Mouse (Mus musculus) gastrocnemius, postnatal 36 days (tissue): ENCODE results near the gene Abcb10. TPM values are rescaled to one million over a fixed set of nuclear protein-coding genes. Genes with fewer than 3 reads are reported as not detected.
A peak's percentile ranks its signal among the peaks of the same experiment; 100 is the strongest.
"Not testable (repeated sequence)": the region's sequence is repeated elsewhere in the genome, so short reads cannot be mapped to it uniquely, and the experiment has no call there.

Experiments used
- DNase-seq, 2 experiments: peaks; one replicate each; pipeline ENCODE4 v3.0.0; 2022
- intact Hi-C: fragments of 180-260 bp; cut with DNase I; formaldehyde crosslinking; loops from one replicate; pipeline ENCODE4 v1.15.1; 2025
- long read RNA-seq, 2 experiments: library from polyadenylated mRNA; stranded (forward); transcript quantifications; one replicate each; pipeline ENCODE4 v2.0.0; 2021
- total RNA-seq, 2 experiments: library from RNA; stranded (reverse); gene quantifications; 2 replicates each; pipeline ENCODE4 v1.2.3; 2021

Gene Abcb10
- total RNA-seq: 10 to 100 TPM; 15.6 to 15.9 TPM
- long read RNA-seq, experiment 1, full-length matches to known transcripts: 5 of 51 reads
- long read RNA-seq, experiment 1, partial matches to known transcripts: 3 of 51 reads
- long read RNA-seq, experiment 1, other reads (novel, unspliced or antisense): 43 of 51 reads
- long read RNA-seq, experiment 2, full-length matches to known transcripts: 7 of 61 reads
- long read RNA-seq, experiment 2, partial matches to known transcripts: 2 of 61 reads
- long read RNA-seq, experiment 2, other reads (novel, unspliced or antisense): 52 of 61 reads

GRCm38 (mm10) chr8:123982826-123983400 lies at the start of gene Abcb10:
Gene Abcb10, minus strand, starts transcription at chr8:123983122.
- intact Hi-C loops: no loop called here
- peak; percentile 87 to 89 for DNase-seq

- intact Hi-C loops: no loop called here
- DNase-seq: no peak
Observed at GRCm38 (mm10) chr8:124027831-124028230, 44.9 kb upstream of the Abcb10 start.

- intact Hi-C loops, DNase-seq: not testable (repeated sequence)
Observed at GRCm38 (mm10) chr8:124026265-124026664, 43.3 kb upstream of the Abcb10 start.

GRCm38 (mm10) chr8:124021237-124022227 lies 38.6 kb upstream of the Abcb10 start, which contains the start of the genes Taf5l and Urb2:
Gene Taf5l, minus strand, starts transcription at chr8:124021397.
Gene Urb2, plus strand, starts transcription at chr8:124021508.
- intact Hi-C loops: no loop called here
- peak; percentile 89 to 92 for DNase-seq

- DNase-seq: peak; percentile 11 to 31
- intact Hi-C loops: no loop called here
Observed at GRCm38 (mm10) chr8:124020439-124021236, 37.7 kb upstream of the Abcb10 start.

GRCm38 (mm10) chr8:124019782-124020181 lies 36.9 kb upstream of the Abcb10 start:
- intact Hi-C loops: no loop called here
- DNase-seq: no peak

GRCm38 (mm10) chr8:124014751-124015150 lies 31.8 kb upstream of the Abcb10 start:
- DNase-seq: no peak
- intact Hi-C loops: no loop called here

- DNase-seq, intact Hi-C loops: not testable (repeated sequence)
Observed at GRCm38 (mm10) chr8:124014299-124014698, 31.4 kb upstream of the Abcb10 start.

- DNase-seq: no peak
- intact Hi-C loops: no loop called here
Observed at GRCm38 (mm10) chr8:124011989-124012586, 29.2 kb upstream of the Abcb10 start.

GRCm38 (mm10) chr8:124011580-124011979 lies 28.7 kb upstream of the Abcb10 start:
- intact Hi-C loops: no loop called here
- no peak for DNase-seq

- intact Hi-C loops: no loop called here
- no peak for DNase-seq
Observed at GRCm38 (mm10) chr8:124007829-124008228, 24.9 kb upstream of the Abcb10 start.

- intact Hi-C loops: no loop called here
- no peak for DNase-seq
Observed at GRCm38 (mm10) chr8:124002546-124003108, 19.7 kb upstream of the Abcb10 start.

GRCm38 (mm10) chr8:123999568-123999967 lies 16.6 kb upstream of the Abcb10 start:
- intact Hi-C loops: no loop called here
- peak in 1 of 2 experiments; percentile 13 for DNase-seq

GRCm38 (mm10) chr8:123993997-123994396 lies 11.1 kb upstream of the Abcb10 start:
- intact Hi-C loops: no loop called here
- no peak for DNase-seq

- intact Hi-C loops: no loop called here
- DNase-seq: no peak
Observed at GRCm38 (mm10) chr8:123993597-123993996, 10.7 kb upstream of the Abcb10 start.

- DNase-seq: no peak
- intact Hi-C loops: no loop called here
Observed at GRCm38 (mm10) chr8:123992587-123992986, 9.7 kb upstream of the Abcb10 start.

GRCm38 (mm10) chr8:123990277-123991049 lies 7.5 kb upstream of the Abcb10 start:
- intact Hi-C loops: no loop called here
- DNase-seq: no peak

GRCm38 (mm10) chr8:123989128-123989527 lies 6.2 kb upstream of the Abcb10 start:
- intact Hi-C loops: no loop called here
- DNase-seq: no peak
